Mouse (Mus musculus): Measurements from ENCODE around the gene Kcnh1. TPM values are rescaled to one million over a fixed set of nuclear protein-coding genes. Genes with fewer than 3 reads are reported as not detected.

Gene Kcnh1
- total RNA-seq, 2 experiments from 2014 or later, result not detected

- ATAC-seq (replicated peaks; ENCODE audit: low FRiP score, low TSS enrichment, poor library complexity, severe bottlenecking), result no peak
Observed at GRCm38 (mm10) chr1:192544091-192544490, 353.5 kb downstream of the Kcnh1 start.

- ATAC-seq (replicated peaks; ENCODE audit: low FRiP score, low TSS enrichment, poor library complexity, severe bottlenecking), result no peak
Observed at GRCm38 (mm10) chr1:192544901-192545300, 354.3 kb downstream of the Kcnh1 start.

DNA sequence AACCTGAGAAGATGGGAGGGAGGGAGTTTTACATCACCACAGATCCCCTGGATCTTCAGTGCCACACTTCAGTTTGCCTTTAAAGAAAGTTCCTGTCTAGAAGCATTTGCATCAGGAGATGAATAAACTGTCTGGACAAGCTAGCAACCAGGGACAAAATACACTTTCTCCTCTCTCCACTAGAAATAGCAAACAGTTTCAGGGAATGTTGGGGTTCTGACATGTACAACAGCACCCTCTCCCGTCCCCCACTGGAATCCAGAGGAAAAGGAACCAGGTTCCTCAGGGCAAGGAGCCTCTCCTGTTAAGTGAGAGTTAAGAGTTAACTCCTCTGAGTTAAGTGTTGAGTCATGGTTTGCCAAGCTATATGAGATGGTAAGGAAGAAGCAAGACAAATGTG, 356.3 kb downstream of the Kcnh1 start:
- no peak for ATAC-seq (replicated peaks; ENCODE audit: low FRiP score, low TSS enrichment, poor library complexity, severe bottlenecking)

- no peak for ATAC-seq (replicated peaks; ENCODE audit: low FRiP score, low TSS enrichment, poor library complexity, severe bottlenecking)
Observed at GRCm38 (mm10) chr1:192550561-192550960, 360.0 kb downstream of the Kcnh1 start.

DNA sequence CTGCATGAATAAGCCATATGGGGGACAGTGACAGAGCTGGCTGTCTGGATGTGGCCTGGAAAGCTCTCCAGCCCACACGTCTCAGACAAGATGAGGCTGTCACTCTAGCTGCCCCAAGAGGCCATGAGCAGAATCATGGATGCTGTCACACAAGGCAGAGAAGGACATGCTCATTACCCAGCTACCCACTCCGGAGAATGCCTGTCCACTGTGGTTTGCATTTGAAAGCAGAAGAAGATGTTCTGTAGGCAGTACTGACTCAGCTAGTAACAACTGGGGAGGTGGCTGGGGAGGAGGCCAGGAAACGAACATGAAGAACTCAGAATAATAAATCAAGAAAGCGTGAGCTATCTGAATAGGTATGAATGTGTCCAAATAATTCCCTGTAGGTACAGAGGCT, 364.9 kb downstream of the Kcnh1 start:
- no peak for ATAC-seq (replicated peaks; ENCODE audit: low FRiP score, low TSS enrichment, poor library complexity, severe bottlenecking)

DNA sequence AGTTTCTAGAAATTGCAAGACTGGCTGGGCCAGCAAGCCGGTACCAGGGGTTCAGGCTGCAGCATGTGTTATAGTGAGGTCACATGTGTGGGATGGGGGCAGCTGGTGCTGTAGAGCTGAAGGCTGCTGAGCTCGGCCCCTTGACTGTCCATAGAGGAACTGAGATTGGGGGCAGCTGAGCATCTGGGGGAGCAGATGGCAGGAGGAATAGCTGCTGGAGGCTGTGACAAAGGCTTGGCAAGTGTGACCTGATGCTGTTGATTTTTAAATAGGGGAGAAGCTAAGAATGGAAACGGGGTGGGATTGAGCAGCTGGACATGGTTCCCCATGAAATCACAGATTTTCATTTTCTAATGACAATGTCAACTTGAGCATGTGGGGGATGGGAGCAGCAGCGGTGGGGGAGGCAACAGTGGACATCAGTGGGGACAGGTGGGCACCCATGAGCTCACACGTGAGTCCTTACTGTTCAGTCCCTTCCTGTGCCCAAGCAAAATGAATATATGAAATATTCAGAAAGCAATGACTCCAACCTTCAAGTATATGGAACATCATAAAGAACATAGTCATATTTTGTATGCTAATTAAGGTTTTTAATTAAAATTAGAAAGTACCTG, 367.5 kb downstream of the Kcnh1 start:
- ATAC-seq (replicated peaks; ENCODE audit: low FRiP score, low TSS enrichment, poor library complexity, severe bottlenecking), result no peak

GRCm38 (mm10) chr1:192559341-192559740, 368.8 kb downstream of the Kcnh1 start:
- ATAC-seq (replicated peaks; ENCODE audit: low FRiP score, low TSS enrichment, poor library complexity, severe bottlenecking), result no peak

Other genes starting within 250 kb of the Kcnh1 start
- not detected in 2 replicates for gene Rd3, start 213.4 kb upstream of the Kcnh1 start, total RNA-seq (2014; fragmentation: Nextera tagmentation)
- not detected in 2 replicates for gene Rd3, start 213.4 kb upstream of the Kcnh1 start, total RNA-seq (2017)
- 3.8 and 8.5 TPM in 2 replicates for gene Traf5, start 98.2 kb upstream of the Kcnh1 start, total RNA-seq (2014; fragmentation: Nextera tagmentation)
- gene Traf5, start 98.2 kb upstream of the Kcnh1 start, total RNA-seq (2017), result 2.8 and 5.7 TPM in 2 replicates
- gene Rcor3, start 52.7 kb upstream of the Kcnh1 start, total RNA-seq (2014; fragmentation: Nextera tagmentation), result 26.1 and 35.9 TPM in 2 replicates
- 18.3 and 28.4 TPM in 2 replicates for gene Rcor3, start 52.7 kb upstream of the Kcnh1 start, total RNA-seq (2017)